Mouse (Mus musculus) left cerebral cortex, adult 8-10 months (tissue): ENCODE measurements at regions not wholly inside any gene's neighbourhood (a gene's known extent, or its start where the extent isn't known, plus 50 kb on each side); places are given as distances from the start of the nearest gene placed in this dataset.
A peak's percentile ranks its signal among the peaks of the same experiment; 100 is the strongest.

Experiments used
- DNase-seq, 2 experiments: peaks; one replicate each; pipeline ENCODE4 v3.0.0; 2022; ENCODE audit warnings: low spot score in 2 of 2

DNA sequence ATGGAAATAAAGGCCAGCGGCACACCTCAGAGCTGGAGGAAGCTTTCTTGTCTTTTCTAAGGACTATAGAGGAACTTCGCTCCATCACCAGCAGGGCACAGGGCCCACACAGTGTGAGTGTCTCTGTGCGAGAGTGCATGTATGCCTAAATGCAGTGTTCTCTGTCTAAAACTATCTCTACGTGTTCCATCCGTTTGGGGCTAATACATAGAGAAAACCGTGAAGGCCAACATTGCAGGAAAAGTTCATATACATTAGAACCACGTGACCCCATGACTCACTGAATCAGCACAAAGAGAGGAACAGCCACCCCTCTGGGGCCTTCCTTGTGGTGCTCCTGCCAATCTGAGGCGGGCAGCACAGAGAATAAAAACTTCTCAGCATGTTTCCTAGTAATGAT, 431.4 kb upstream of the Mctp2 start:
- DNase-seq, result no peak

DNA sequence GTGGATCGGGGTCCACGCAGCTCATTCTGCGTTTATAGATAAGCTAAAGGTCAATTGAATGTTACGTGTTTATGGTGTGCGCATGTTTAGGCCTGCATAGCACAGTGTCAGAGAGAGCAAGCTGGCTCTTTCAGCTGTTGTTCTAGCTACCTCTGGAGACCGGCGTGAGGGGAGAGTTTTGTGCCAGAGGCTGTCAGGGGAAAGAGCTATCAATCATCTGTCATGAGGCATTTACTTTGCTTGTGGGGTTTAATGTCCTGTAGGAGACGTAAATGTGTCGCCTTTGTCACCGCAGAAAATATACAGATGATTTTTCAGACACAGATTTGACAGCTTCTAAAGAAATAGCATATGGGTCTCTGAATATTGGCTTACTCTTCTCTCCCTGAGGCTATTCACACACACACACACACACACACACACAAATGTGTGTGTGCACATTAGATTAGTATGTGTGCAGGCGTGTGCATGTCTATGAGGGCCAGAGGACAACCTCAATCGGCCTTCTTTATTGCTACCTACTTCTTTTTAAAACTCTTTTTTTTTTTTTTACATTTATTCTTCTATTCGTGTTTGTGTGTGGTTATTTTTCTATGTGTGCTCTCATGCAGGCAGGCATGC, 432.0 kb upstream of the Mctp2 start:
- no peak for DNase-seq

DNA sequence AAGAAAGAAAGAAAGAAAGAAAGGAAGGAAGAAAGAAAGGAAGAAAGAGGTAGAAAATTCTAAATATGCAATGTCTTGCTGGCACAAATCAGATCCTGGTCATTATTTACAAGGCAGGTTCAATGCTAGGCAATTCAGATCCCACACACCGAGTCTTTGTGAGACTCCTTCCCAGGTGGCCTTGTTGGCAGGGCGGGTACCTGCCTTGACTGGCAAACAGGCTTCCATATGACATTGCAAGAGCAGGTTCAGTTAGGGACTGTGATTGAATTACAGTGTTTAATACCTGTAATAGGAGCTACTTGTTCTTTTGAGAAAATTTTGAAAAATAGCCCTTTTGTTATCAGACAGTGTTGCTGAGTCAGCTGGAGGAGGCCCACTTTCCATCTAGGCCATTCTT, 436.0 kb upstream of the Mctp2 start:
- DNase-seq, result no peak

DNA sequence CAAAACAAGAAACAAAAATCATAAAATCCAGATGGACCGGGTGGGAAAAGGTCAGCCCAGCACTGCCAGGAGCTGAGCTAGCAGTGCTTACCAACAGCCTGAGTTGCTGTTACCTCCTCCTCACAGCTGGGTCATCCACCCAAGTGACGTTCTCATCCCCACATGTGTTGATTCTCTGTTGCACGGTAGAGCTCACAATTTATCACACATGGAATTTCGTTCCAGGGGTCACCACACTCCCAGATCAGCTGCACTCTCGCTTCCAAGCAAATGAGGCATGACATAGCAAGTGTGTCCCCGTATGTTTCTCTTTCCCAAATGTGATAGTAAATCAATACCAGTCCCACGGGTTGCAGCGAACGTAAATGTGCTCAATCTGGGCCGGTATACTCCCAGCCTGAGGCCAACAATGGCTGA, 445.1 kb upstream of the Mctp2 start:
- no peak for DNase-seq

DNA sequence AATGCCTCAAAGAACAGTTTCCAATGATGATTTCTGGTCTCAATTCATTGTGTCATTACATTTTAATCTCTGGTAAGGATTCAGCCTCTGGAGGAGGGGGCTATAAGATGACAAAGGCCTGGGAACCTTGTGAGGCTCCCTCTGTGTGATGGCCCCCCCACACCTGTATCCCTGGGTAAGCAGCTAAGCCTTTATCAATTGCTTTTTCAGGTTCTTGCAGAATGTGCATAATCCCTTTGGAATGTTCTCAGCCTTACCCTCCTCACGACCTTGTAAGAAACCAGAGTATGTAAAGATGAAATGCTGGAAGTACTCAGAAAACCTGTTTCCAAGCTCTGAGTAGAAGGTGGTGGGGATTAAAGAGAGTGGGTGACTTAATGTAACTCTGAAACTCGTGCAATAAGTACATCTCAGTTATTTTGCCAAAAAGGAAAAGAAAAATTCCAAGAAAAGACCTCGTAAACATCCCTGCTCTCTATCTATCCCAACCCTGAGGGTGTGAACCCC, 446.7 kb upstream of the Mctp2 start:
- no peak for DNase-seq

DNA sequence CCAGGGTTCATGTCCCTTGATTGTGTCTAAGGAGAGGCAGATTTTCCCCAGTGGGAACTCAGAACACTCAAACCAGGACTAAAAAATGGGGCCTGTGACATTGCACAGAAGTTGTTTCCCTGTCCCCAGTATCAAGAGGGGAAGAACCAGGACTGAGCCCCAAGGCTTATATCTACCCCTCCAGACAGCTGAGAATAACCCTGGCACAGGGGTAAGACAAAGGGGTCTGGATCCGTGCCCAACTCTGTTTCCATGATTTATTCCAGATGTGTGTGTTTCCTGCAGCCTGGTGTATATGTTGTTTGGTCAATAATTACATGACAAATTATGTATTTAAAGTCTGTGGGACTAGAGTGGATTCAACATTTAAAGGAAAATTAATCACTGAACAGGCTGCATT, 456.3 kb upstream of the Mctp2 start:
- no peak for DNase-seq

DNA sequence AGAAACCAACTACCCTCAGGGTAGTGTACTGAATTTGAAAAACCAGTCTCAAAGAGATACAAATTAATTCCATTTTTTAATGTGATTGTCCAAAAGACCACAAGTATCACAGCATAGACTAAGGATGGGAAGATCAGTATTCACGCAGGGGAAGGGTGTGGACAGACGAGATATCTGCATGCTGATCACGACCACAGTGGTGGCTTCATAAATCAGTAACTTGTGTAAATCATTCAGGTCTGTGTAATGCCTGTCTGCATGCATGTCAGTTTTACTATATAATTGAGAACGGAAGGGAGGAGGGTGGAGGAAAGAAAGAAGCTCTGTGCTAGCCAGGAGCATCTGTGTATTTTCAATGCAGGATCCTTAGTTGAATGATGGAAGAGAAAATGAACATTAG, 462.3 kb upstream of the Mctp2 start:
- no peak for DNase-seq

DNA sequence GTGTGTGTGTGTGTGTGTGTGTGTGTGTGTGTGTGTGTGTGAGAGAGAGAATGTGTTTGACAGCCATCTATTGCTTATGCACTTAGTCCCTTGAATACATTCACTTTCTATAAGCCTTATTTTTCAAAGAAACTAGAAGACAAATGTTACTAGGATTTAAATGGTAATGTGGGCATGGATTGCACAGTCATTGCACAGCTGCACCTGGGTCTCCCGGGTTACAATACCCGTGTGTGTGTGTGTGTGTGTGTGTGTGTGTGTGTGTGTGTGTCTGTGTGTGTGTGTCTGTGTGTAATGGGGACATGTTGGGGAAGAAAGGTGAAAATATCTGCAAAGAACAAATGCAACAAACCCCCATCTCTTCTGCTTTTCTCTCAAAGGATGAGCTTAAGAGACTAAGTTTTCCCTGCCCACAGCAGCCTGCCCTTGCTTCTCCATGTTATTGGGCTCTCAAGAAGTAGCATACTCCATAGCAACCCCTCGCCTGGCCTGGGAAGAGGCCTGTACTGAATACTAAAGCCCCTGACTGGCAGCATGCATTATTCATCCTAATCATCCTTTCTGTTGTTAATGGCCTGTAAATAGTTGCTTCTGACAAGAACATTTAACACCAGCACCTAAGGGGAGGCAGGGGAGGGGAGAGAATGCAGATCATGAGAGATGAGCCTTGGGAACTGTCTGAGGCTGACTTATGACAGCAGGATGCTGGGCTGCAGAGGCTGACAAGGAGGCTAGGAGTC, 467.8 kb upstream of the Mctp2 start:
- no peak for DNase-seq

DNA sequence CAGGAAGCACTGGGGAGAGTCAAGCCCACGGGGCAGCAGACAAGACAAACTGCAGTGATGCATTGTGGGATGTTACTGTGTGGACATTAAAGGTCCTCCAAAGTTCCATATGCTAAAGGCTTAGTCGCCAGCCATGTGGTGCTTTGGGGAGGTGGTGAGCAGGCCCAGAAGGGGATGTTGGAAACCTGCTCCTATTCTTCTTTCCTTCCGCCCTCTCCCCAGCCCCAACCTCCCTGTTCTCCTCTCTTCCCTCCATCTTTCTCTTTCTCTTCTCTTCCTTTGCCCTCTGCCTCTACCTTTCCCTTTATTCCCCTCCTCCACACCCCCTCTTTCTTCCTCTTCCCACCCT, 468.3 kb upstream of the Mctp2 start:
- DNase-seq, result no peak

DNA sequence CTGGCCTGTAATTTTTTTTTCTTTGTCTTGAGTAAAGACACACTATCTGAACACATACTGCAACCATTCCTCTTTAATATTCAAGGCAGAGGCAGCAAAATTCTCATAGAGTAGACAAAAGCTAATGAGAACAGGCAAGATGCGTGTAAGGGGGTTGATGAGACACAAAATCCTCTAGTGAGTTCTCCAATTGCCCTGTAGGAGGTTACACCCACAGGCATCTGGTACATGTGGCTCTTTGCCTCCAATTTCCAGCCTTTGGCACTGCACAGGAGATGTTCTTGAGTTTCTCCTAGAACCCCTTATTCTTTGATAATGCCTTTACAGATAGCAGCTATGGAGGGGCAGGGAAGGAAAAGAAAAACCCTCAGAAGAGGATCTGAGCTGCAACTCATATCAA, 480.9 kb upstream of the Mctp2 start:
- DNase-seq, result peak in 1 of 2 experiments; percentile 5

DNA sequence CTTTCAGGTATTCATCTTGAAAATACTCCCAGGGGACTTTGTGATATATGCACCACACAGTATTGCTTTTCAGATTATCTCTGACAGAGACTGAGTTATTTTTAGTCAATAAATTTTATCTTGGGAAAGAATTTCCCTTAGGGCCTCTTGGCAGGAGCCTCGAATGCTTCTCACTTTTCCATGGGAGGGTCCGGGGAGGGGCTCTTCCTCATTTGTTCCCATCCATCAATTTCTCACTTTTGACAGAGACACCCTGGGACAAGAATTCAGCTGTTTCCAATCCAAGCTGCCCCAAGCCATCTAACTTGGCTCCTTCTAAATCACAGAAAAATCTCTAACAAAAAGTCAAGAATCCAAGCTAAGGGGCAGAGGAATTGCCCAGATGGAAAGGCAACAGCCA, 481.9 kb upstream of the Mctp2 start:
- no peak for DNase-seq

DNA sequence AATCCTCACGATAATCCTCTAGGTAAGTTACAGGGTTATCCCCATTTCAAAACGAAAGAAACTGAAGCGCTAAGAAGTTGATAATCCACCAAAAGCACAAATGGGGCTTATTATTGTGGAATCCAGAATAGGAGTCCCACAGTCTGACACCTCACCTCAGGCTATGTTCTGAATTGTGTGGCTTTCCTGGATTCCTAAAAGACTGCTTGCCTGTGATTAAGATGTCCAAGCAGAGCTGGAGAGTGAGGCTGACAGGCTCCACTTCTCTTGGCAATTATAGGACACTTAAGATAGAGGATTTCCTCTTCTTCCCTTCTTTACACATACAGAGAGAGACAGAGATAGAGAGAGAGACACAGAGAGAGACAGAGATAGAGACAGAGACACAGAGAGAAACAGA, 515.7 kb upstream of the Mctp2 start:
- no peak for DNase-seq

DNA sequence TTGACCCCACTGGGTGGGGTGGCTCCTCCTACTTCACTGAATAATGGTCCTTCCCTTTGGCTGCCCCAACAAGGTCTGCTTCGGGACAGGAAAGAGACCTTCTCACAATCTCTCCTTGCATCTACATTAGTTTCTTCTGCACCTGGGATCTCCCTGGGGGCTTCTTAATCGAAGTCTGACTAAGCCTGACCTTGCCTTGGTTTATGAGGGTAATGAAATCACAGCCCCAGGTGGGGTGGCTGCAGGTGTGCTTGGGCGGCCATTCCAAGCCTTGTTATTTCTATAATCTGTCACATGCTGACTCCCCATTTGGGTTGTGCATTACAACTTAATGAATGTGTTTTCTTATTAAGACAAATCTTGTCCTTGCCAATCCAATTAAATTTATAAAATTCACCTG, 520.2 kb upstream of the Mctp2 start:
- no peak for DNase-seq

DNA sequence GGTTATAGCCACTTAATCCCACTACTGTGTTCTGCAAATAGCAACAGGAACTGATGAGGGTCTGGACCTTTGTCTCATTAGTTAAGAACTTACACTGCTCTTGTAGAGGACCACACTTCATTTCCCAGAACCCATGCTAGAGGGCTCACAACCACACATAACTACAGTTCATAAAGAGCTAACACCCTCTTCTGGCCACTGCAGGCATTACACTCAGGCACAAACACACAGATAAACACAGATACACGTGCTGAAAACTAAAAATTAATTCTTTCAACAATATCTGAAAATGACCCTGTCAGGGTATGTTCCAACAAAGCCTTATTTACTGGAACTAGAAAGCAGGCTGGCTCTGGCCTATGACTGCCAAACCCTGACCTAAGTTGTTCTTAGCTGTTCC, 529.0 kb upstream of the Mctp2 start:
- no peak for DNase-seq

DNA sequence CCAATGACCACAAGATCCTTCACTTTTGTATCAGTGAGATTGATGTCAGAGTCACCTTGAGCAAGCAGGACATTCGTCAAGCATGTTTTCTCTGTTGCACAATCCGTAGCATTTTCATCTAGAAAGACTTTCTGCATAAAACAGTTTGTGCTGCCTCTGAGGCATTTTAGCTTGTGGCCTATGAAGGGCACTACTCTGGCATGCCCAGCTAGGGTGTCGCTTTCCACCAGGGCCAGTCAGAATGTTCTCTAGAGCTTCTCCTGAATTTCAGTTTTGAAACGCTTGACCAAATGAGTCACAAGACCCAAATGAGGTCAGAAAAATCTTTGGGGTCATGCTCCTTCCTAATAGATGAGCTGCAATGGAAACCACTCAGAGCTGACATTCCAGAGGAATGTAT, 529.6 kb upstream of the Mctp2 start:
- no peak for DNase-seq

DNA sequence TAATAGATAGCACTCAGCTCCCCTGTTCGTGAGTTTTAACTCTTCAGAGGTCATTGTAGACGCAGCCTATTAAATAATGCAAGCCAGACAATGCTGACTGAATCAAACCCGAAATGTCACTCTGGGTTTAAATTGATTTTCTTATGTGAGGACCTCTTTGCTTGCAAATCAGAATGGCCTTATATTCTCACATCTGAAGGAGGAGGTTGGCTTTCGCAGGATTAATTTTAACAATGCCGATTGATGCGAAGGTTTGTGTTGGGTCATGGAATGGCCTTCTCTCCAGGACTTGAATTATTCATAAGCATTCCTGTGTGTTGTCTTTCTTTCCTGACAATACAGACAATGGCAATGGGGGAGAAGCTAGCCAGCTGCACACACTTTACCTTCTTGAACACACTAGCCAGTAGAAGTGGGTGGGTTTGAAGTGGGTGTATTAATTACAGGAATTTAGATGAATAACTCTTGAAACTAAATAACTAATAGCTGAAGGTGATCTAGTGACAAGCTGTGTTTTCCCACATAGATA, 530.1 kb upstream of the Mctp2 start:
- DNase-seq, result no peak

DNA sequence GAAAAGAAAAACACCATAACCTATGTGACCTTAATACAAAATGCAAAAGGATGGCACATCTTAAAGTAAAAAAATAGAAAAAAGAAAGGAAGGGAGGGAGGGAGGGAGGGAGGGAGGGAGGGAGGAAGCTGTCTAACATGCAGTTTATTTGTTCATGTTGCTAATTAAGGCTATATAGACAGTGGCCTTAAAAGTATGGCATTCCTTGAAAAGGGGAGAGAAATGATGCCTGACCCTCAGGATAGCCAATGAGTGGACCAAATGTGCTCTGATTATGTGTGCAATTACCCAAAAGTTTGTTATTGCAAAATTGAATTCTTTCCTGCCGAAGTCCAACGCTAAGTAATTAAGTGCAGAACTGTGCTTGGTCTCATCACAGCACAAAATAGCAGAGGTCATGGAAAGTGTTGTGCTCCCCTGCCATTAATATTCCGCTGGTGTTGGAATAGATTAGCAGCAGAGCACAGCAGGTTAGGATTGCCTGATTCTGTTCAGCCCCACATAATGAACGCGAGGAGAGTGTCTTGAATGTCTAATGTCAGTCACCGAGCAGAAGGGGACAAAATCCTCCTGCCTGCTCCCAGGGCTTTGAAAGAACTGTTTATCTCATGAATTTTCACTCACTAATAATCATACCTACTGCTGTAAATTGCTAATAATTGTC, 531.7 kb upstream of the Mctp2 start:
- DNase-seq, result no peak

DNA sequence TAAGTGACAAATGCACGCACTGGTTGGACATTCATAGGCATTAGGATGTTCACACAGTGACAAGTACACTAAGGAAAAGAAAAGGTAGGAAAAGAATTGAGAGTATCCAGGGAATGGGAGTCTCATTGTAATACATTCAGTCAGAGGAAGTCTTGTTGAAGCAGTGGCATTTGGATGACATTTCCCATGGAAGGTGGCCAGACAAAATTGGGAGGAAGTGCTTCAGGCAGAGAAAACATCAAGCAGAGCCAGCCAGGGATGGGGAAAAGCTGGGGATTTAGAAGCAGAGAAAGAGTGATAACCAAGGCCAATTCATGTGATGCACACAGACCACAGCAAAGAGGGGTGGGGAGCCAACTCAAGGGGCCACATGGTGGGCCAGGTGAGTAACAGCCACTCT, 524.0 kb upstream of the Rgma start:
- no peak for DNase-seq

DNA sequence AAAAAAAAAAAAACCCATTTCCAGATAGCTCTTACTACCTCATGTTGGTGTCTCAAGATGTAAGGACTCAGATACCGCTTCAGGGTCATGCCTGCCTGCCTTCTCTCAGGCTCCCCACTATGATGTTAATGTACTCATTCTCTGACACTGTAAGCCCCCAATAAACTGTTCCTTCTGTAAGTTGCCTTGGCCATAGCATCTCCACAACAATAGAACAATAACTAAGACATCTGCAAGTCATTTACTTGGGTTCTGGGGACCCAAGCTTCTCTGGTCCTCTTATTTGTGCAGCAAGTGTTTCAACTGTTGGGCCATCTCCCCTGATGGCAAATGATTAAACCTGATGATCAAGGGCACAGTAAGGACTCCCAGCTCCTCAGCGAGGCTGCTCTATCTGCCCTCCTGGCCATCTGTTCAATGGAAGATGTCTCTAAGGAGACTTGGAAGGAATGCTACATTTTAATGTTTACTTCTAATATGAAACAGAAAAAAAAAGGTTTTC, 520.8 kb upstream of the Rgma start:
- DNase-seq, result no peak

DNA sequence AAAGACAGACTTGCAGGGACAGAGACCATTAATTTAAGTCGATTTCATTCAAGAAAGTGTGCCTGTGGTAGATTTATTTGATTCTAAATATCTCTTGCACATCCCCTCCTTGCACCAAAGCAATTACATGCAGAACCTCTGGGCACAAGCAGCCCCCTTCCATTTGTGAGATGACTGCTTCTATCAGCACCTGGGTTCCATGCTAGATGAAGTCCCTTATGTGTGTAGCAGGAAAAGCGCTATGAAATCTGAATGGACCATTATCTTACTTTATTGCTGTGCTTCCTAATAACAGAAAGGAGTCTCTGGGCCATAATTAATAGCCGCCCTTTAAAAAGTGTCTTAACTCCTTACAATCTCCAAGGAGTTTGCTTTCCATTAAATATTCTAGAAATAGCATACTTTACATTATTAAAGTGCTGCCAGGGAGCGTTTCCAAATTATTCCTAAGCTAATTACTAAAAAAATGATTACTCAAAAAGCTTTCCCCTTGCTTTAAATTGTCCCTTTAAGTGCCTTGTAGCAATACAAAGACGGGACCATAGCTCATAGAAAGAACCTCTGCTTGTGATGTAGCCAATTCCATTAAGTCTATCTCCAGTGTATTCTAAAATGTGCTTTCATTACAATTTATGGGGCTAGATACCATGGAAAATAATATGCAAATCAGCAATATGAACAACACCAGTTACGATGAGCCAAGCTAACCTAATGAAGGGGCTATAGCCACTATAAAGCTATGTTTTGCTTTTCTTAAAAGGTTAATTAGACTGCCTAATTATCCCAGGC, 508.1 kb upstream of the Rgma start:
- no peak for DNase-seq

DNA sequence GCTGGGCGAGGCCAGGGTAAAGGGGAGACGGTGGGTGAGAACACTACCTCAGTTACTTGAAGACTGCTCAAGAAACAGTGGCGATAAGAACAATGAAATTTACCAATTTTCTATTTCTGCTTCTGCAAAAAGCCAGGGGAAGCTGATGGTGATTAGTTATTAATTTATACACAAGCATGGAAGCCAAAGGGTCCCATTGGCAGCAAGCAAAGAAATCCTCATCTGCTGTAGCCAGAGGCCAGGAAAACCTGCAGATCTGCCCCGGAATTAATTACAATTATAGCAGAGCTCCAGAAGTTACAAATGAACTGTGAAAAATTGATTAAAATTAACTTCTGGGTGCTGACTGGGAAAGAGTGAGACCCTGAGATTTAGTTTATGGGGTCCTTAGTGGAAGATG, 506.2 kb upstream of the Rgma start:
- no peak for DNase-seq

DNA sequence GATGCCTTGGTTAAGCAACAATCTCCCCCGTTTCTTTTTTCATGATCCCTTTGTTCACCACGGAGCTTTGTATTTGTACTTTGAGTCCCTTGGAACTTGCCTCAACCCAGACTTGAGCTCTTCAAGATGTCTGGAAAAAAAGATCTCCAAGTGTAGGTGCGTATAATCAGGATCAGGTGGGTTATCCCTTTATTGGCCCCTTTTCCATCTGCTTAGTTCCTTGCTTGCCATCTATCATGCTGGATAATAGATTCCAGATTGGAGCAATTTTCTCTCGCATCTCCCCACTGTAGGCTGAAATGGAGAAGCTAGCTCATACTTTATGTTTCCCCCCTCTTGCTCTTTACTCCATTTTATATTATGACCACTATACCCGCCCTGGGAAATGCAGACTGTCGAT, 474.5 kb upstream of the Rgma start:
- DNase-seq, result no peak
